In genomic region chr17:83595966-83596365, GRCm38 (mm10) we compare ENCODE assay signal across 23 mouse cellular contexts. TPM values are rescaled to one million over a fixed set of nuclear protein-coding genes. Genes with fewer than 3 reads are reported as not detected.
A peak's percentile ranks its signal among the peaks of the same experiment; 100 is the strongest.
DNase-seq lines count a peak whose midpoint lies in the region; ATAC-seq and TF ChIP-seq lines count a peak whose summit lies in the region.
"Had no signal": no experiment of that assay in that cellular context is flagged by ENCODE, and none has a peak within 500 bp of the region (broad histone marks: within the 10 kb centered on the region; RNA-seq: fewer than 3 reads in every experiment).

No protein-coding gene starts in this region.

- H3K4me1 ChIP-seq in forebrain, embryonic 14.5 days (ENCODE audit: control insufficient read depth, insufficient read depth, low read length), result no peaks in the 10 kb centered on the region
- no peaks in the 10 kb centered on the region for H3K4me1 ChIP-seq in forebrain, embryonic 11.5 days (replicated peaks; ENCODE audit: control insufficient read depth, insufficient read depth, low read length)
- H3K4me1 ChIP-seq: hindbrain, embryonic 13.5 days had no signal

- H3K36me3 ChIP-seq in forebrain, embryonic 14.5 days (ENCODE audit: control insufficient read depth, insufficient read depth, low read length), result no peaks in the 10 kb centered on the region
- no peaks in the 10 kb centered on the region for H3K36me3 ChIP-seq in forebrain, embryonic 11.5 days (ENCODE audit: control insufficient read depth, insufficient read depth, low read length)
- H3K36me3 ChIP-seq: embryonic facial prominence, embryonic 13.5 days; G1E; hindbrain, embryonic 13.5 days had no signal

- ATAC-seq in forebrain, embryonic 14.5 days, result no peak
- no peak for ATAC-seq in forebrain, embryonic 11.5 days (replicated peaks; ENCODE audit: low FRiP score)
- ATAC-seq: CD4-positive, CD25-positive, alpha-beta regulatory T cell, adult 4 months; forebrain, embryonic 13.5 days; hindbrain, postnatal 0 days had no signal

- H3K9ac ChIP-seq in forebrain, embryonic 14.5 days (ENCODE audit: low read length), result no peak overlapping the region
- H3K9ac ChIP-seq in forebrain, embryonic 11.5 days (ENCODE audit: low read length), result no peak overlapping the region
- H3K9ac ChIP-seq: embryonic facial prominence, embryonic 13.5 days; forebrain, embryonic 13.5 days; hindbrain, embryonic 13.5 days had no signal

- H3K9me3 ChIP-seq in forebrain, embryonic 14.5 days (replicated peaks; ENCODE audit: control insufficient read depth, low read length), result no peaks in the 10 kb centered on the region
- no peaks in the 10 kb centered on the region for H3K9me3 ChIP-seq in forebrain, embryonic 11.5 days (ENCODE audit: control insufficient read depth, low read length)
- H3K9me3 ChIP-seq: embryonic facial prominence, embryonic 13.5 days; forebrain, embryonic 13.5 days; hindbrain, embryonic 13.5 days had no signal

- TF ChIP-seq CTCF in layer of hippocampus, adult 2 months (conservative IDR thresholded peaks at IDR 0.05), result no peak

- DNase-seq in forebrain, embryonic 14.5 days (ENCODE audit: low spot score), result peak; percentile 26
- DNase-seq in forebrain, embryonic 11.5 days (ENCODE audit: low spot score), result no peak
- DNase-seq in brain, adult 2 months (ENCODE audit: low read depth, low spot score), result peak; percentile 65
- DNase-seq in layer of hippocampus, adult 2 months (ENCODE audit: low spot score in 2 of 2), result peak; percentile 40 to 57
- DNase-seq in layer of hippocampus, postnatal 10 days (ENCODE audit: low spot score in 2 of 2), result peak; percentile 16 to 22
- no peak for DNase-seq in gastrocnemius, adult 18-20 months (ENCODE audit: low spot score)
- DNase-seq in right cerebral cortex, postnatal 36 days (ENCODE audit: low spot score in 2 of 2), result no peak
- DNase-seq in thymus, adult 18-20 months, result no peak
- DNase-seq: adrenal gland, postnatal 10 days; B cell, adult 2 months; cerebellum, adult 18-20 months; cerebellum, adult 9-11 months; cerebellum, postnatal 36 days; gastrocnemius, postnatal 14 days; heart, postnatal 10 days; heart, postnatal 4 days had no signal

- H3K27ac ChIP-seq in forebrain, embryonic 14.5 days (ENCODE audit: low read depth, low read length), result no peak overlapping the region
- H3K27ac ChIP-seq in forebrain, embryonic 11.5 days (ENCODE audit: low read depth, low read length), result no peak overlapping the region
- 0 out of 2 replicates have a peak overlapping the region, but pooled peaks have one; percentile 28 for H3K27ac ChIP-seq in layer of hippocampus, adult 2 months
- H3K27ac ChIP-seq: embryonic facial prominence, embryonic 13.5 days; forebrain, embryonic 13.5 days; hindbrain, embryonic 13.5 days; hindbrain, postnatal 0 days had no signal

- H3K4me2 ChIP-seq in forebrain, embryonic 14.5 days (ENCODE audit: low read length), result no peak overlapping the region
- no peak overlapping the region for H3K4me2 ChIP-seq in forebrain, embryonic 11.5 days (ENCODE audit: low read depth, low read length, severe bottlenecking)
- H3K4me2 ChIP-seq: embryonic facial prominence, embryonic 13.5 days; forebrain, embryonic 13.5 days; hindbrain, embryonic 13.5 days had no signal

- H3K4me3 ChIP-seq in forebrain, embryonic 14.5 days (ENCODE audit: low read depth, low read length), result no peak overlapping the region
- no peak overlapping the region for H3K4me3 ChIP-seq in forebrain, embryonic 11.5 days (ENCODE audit: low read depth, low read length)
- no peak overlapping the region for H3K4me3 ChIP-seq in layer of hippocampus, adult 2 months
- H3K4me3 ChIP-seq: embryonic facial prominence, embryonic 13.5 days; forebrain, embryonic 13.5 days; hindbrain, embryonic 13.5 days had no signal

- 65% methylated on average over 7 of the region's 7 CpGs for WGBS in forebrain, embryonic 14.5 days
- WGBS in forebrain, embryonic 11.5 days, result 87% methylated on average over 7 of the region's 7 CpGs

- H3K27me3 ChIP-seq in forebrain, embryonic 14.5 days (replicated peaks; ENCODE audit: control insufficient read depth, insufficient read depth, low read length), result no peaks in the 10 kb centered on the region
- no peaks in the 10 kb centered on the region for H3K27me3 ChIP-seq in forebrain, embryonic 11.5 days (ENCODE audit: control insufficient read depth, insufficient read depth, low read length)
- H3K27me3 ChIP-seq: embryonic facial prominence, embryonic 13.5 days; forebrain, embryonic 13.5 days; hindbrain, embryonic 13.5 days had no signal

RNA-seq across cellular contexts. Expression of gene Kcng3, which starts 35.7 kb away (rescaled TPM):
- polyA plus RNA-seq in forebrain, embryonic 14.5 days (2014; fragmentation: Nextera tagmentation; extraction: Ambion mirVana), result not detected in 2 replicates
- polyA plus RNA-seq in forebrain, embryonic 11.5 days (2014; fragmentation: Nextera tagmentation; extraction: Ambion mirVana), result not detected in 2 replicates
- total RNA-seq in layer of hippocampus, adult 2 months (2021), result 10 to 100 TPM in 1 of 2 experiments, 1 to 10 TPM in 1; 9.7 to 11.7 TPM
- total RNA-seq in layer of hippocampus, postnatal 10 days (2021), result 1 to 10 TPM; 5.3 to 5.4 TPM
- not detected for total RNA-seq in gastrocnemius, adult 18-20 months (2021)
- total RNA-seq: gastrocnemius, postnatal 14 days; heart, postnatal 10 days; heart, postnatal 4 days had no signal
- polyA plus RNA-seq: embryonic facial prominence, embryonic 13.5 days; forebrain, embryonic 13.5 days; G1E; heart, embryonic 14.5 days had no signal

Comparison
In these comparisons a context has a peak if more than half of its experiments do, and no peak if none do; other contexts are left out.
1. DNase-seq: peak in forebrain, embryonic 14.5 days (single experiment), brain, adult 2 months (single experiment), layer of hippocampus, adult 2 months (2 of 2) and layer of hippocampus, postnatal 10 days (2 of 2); none in forebrain, embryonic 11.5 days (single experiment), gastrocnemius, adult 18-20 months (single experiment), right cerebral cortex, postnatal 36 days (0 of 2) and thymus, adult 18-20 months (0 of 2).
2. RNA of gene Kcng3, which starts 35.7 kb away (total RNA-seq): 9.7 to 11.7 TPM in layer of hippocampus, adult 2 months and 5.3 to 5.4 TPM in layer of hippocampus, postnatal 10 days; not detected in gastrocnemius, adult 18-20 months; every median in the first group is over 4 times any median in the second.